Mouse (Mus musculus) erythroblast, embryonic 14.5 days (primary cell): ENCODE data around the gene Tpx2. TPM values are rescaled to one million over a fixed set of nuclear protein-coding genes. Genes with fewer than 3 reads are reported as not detected.

ENCODE experiments used
- H3K27me3 ChIP-seq: 2 replicates; pipeline ENCODE4 v1.6.1; 2012; ENCODE audit warnings: inconsistent platforms; ENCODE audit not compliant: control insufficient read depth
- H3K36me3 ChIP-seq: 2 replicates; pipeline ENCODE4 v1.6.1; 2012; ENCODE audit warnings: mild to moderate bottlenecking, inconsistent platforms; ENCODE audit not compliant: control insufficient read depth
- H3K4me1 ChIP-seq: 2 replicates; pipeline ENCODE4 v1.6.1; 2012; ENCODE audit warnings: inconsistent platforms; ENCODE audit not compliant: control insufficient read depth
- H3K4me3 ChIP-seq: replicated peaks from 2 replicates; pipeline ENCODE3; 2012; ENCODE audit warnings: moderate library complexity, mild to moderate bottlenecking, inconsistent platforms
- H3K9me3 ChIP-seq: 2 replicates; pipeline ENCODE4 v1.6.1; 2012; ENCODE audit warnings: low read length, inconsistent platforms, mixed read lengths; ENCODE audit not compliant: control insufficient read depth
- GATA1 ChIP-seq: IDR thresholded peaks from 2 replicates; pipeline ENCODE4 v1.6.1; 2012; ENCODE audit warnings: low read length, inconsistent platforms, mixed read lengths
- TAL1 ChIP-seq: IDR thresholded peaks from 3 replicates; pipeline ENCODE4 v1.6.1; 2012; ENCODE audit warnings: low read length, inconsistent platforms, mixed read lengths
- polyA plus RNA-seq: library from polyadenylated mRNA; stranded (reverse); fragments of >175 nt; gene quantifications from 2 replicates; pipeline ENCODE4 v1.2.3, GENCODE M21; 2012

Tpx2 gene
- polyA plus RNA-seq, 1 experiment, result 4.9 TPM

DNA sequence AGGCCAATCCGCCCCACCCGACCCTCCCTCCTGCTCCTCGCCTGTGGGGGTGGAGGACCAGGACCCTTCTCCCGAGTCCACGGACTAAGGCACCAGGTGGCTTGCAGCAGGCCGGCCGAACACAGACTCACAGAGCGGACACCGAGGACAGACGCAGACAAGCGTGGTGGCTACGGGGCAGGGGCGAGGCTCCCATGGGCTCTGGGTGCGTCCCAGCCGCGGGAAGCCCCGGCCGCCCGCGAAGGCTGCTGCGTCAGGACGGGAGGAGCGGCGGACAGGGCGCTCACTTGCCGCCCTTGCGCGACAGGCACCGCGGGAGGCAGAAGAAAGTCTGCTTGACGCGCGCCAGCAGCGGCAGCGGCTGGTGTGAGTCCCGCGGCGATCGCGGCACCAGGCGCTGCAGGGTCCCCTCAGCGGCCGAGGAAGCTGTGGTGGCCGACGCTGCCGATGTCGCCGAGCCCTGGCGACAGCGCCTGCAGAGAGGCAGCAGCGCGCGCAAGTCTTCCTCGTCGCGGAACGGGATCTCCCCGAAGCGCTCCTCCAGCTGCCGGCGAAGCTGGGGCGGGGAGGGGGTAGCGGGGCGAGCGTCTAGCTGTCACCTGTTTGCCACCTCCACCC is 95.2 kb downstream of the Tpx2 start:
- H3K36me3 ChIP-seq, result no peaks in the 10 kb centered on the region
- TF ChIP-seq TAL1 (no peak), GATA1 (no peak)
- H3K9me3 ChIP-seq, result no peaks in the 10 kb centered on the region
- H3K4me1 ChIP-seq, result no peaks in the 10 kb centered on the region
- no peak overlapping the region for H3K4me3 ChIP-seq
- peaks cover 67% of the 10 kb centered on the region for H3K27me3 ChIP-seq

DNA sequence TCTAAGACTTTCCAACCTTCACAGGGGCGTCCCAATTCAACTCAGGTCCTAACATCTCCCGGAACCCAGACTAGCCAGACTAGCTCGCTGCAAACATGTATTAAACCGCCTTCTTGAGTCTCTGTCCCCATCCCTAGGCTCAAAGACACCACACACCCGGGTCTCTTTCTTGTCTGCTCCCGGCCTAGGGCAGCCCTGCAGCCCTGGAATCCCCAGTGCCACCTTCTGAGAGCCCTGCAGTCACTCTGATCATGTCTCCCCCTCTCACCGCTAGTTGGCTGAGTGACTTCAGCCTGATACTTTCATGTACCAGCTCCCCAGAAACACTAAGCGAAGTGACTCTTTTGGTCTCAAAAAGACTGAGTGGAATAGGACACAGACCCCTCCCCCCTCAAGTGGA is 95.8 kb downstream of the Tpx2 start:
- Histone ChIP-seq H3K4me1 (no peaks in the 10 kb centered on the region), H3K36me3 (no peaks in the 10 kb centered on the region), H3K27me3 (peaks cover 70% of the 10 kb centered on the region), H3K9me3 (no peaks in the 10 kb centered on the region), H3K4me3 (no peak overlapping the region)
- no peak for TF ChIP-seq TAL1
- TF ChIP-seq GATA1, result no peak

- peaks cover 71% of the 10 kb centered on the region for H3K27me3 ChIP-seq
- no peak overlapping the region for H3K4me3 ChIP-seq
- no peaks in the 10 kb centered on the region for H3K36me3 ChIP-seq
- H3K9me3 ChIP-seq, result no peaks in the 10 kb centered on the region
- no peak for TF ChIP-seq GATA1
- no peak for TF ChIP-seq TAL1
- no peaks in the 10 kb centered on the region for H3K4me1 ChIP-seq
Observed at GRCm38 (mm10) chr2:152944013-152944412, 96.2 kb downstream of the Tpx2 start.

Other genes with a start within 250 kb of the Tpx2 start
- gene Defb45, start 248.6 kb upstream of the Tpx2 start, polyA plus RNA-seq, result not detected in 2 replicates
- gene Defb36, start 243.6 kb upstream of the Tpx2 start, polyA plus RNA-seq, result not detected in 2 replicates
- not detected in 2 replicates for gene Defb25, start 224.9 kb upstream of the Tpx2 start, polyA plus RNA-seq
- not detected in 2 replicates for gene Rem1, start 221.0 kb upstream of the Tpx2 start, polyA plus RNA-seq
- gene H13, start 178.5 kb upstream of the Tpx2 start, polyA plus RNA-seq, result 2.1 and 2.4 TPM in 2 replicates
- gene Mcts2, start 160.9 kb upstream of the Tpx2 start, polyA plus RNA-seq, result 0.19 and 0.30 TPM in 2 replicates
- gene Id1, start 111.7 kb upstream of the Tpx2 start, polyA plus RNA-seq, result 0.75 and 1.2 TPM in 2 replicates
- not detected in 2 replicates for gene Cox4i2, start 93.8 kb upstream of the Tpx2 start, polyA plus RNA-seq
- gene Bcl2l1, start 16.2 kb upstream of the Tpx2 start, polyA plus RNA-seq, result 212 and 213 TPM in 2 replicates
- not detected in 2 replicates for gene Mylk2, start 63.4 kb downstream of the Tpx2 start, polyA plus RNA-seq
- not detected in 2 replicates for gene Foxs1, start 85.2 kb downstream of the Tpx2 start, polyA plus RNA-seq
- gene Dusp15, start 103.7 kb downstream of the Tpx2 start, polyA plus RNA-seq, result not detected in 2 replicates
- gene Ttll9, start 114.5 kb downstream of the Tpx2 start, polyA plus RNA-seq, result not detected in 2 replicates
- 1.2 and 1.4 TPM in 2 replicates for gene Pdrg1, start 167.5 kb downstream of the Tpx2 start, polyA plus RNA-seq
- not detected in 2 replicates for gene Xkr7, start 183.9 kb downstream of the Tpx2 start, polyA plus RNA-seq
- gene Ccm2l, start 218.0 kb downstream of the Tpx2 start, polyA plus RNA-seq, result 0.02 TPM in 1 of 2 replicates, not detected in the other